Mouse (Mus musculus) forebrain, embryonic 16.5 days (tissue): ENCODE data around the gene Rnase11. TPM values are rescaled to one million over a fixed set of nuclear protein-coding genes. Genes with fewer than 3 reads are reported as not detected.
"Not testable (repeated sequence)": the region's sequence is repeated elsewhere in the genome, so short reads cannot be mapped to it uniquely, and the experiment has no call there.

ENCODE experiments used
- ATAC-seq: fragments of 200-750 bp; cut with Nextera tagmentation; 2 replicates; pipeline ENCODE4 v1.8.0; 2017; ENCODE audit warnings: mild to moderate bottlenecking, moderate library complexity
- H3K27ac ChIP-seq: fragments of 300-500 bp; sonication (generic); 2 replicates; pipeline ENCODE4 v1.5.1; 2014; ENCODE audit warnings: low read length, control low read depth
- H3K27me3 ChIP-seq: fragments of 300-500 bp; sonication (generic); replicated peaks from 2 replicates; pipeline ENCODE4 v1.6.1; 2014; ENCODE audit warnings: low read length; ENCODE audit not compliant: control insufficient read depth, insufficient read depth
- H3K36me3 ChIP-seq: fragments of 300-500 bp; sonication (generic); 2 replicates; pipeline ENCODE4 v1.6.1; 2014; ENCODE audit not compliant: control insufficient read depth, insufficient read depth
- H3K4me1 ChIP-seq: fragments of 300-500 bp; sonication (generic); replicated peaks from 2 replicates; pipeline ENCODE4 v1.6.1; 2014; ENCODE audit warnings: low read length; ENCODE audit not compliant: control insufficient read depth, insufficient read depth
- H3K4me2 ChIP-seq: fragments of 300-500 bp; sonication (generic); 2 replicates; pipeline ENCODE4 v1.6.1; 2014; ENCODE audit warnings: mild to moderate bottlenecking, low read length, control low read depth
- H3K4me3 ChIP-seq: fragments of 300-500 bp; sonication (generic); replicated peaks from 2 replicates; pipeline ENCODE4 v1.5.1; 2014; ENCODE audit warnings: mild to moderate bottlenecking, low read length, control low read depth
- H3K9ac ChIP-seq: fragments of 300-500 bp; sonication (generic); replicated peaks from 2 replicates; pipeline ENCODE4 v1.6.1; 2014; ENCODE audit warnings: low read depth, low read length, control low read depth
- H3K9me3 ChIP-seq: fragments of 300-500 bp; sonication (generic); 2 replicates; pipeline ENCODE4 v1.6.1; 2016; ENCODE audit warnings: low read length; ENCODE audit not compliant: control insufficient read depth
- WGBS: fragments of 180-500 bp; shearing (Covaris S2); extraction: QIAGEN DNeasy Blood & Tissue Kit; methylation state at CpG from one replicate; pipeline ENCODE4 v1.1.7; 2014; 5-methylcytosine and 5-hydroxymethylcytosine counted together
- polyA plus RNA-seq: library from polyadenylated mRNA; unstranded; fragments of >200 nt; fragmentation: Nextera tagmentation; extraction: Ambion mirVana; gene quantifications from 2 replicates; pipeline ENCODE4 v1.2.1, GENCODE M21; 2015

The Rnase11 gene
- not detected in 2 replicates for polyA plus RNA-seq

DNA sequence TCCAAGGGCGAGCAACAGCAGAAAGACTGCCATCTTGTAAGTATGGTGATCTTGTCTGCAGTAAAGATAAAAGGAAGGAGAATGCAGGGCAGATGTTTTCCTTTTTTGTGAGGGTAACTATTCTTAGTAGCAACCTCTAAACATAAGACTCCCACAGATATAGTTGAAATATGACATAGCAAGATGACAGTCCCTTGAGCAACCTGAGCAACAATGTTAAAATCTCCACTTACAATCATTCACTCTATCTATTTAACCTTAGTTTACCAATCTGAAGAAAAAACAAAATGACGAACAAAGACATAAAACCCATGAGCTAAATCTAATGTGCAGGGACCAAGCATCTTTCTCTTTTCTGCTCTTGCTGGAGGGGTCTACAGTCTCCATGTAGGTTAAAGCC lies at the start of gene Rnase11:
Gene Rnase11, minus strand, starts transcription at position 101 of the 400 bp plus-strand sequence.
- H3K9ac ChIP-seq: no peak within 1 kb of the TSS
- H3K27me3 ChIP-seq: 0 out of 2 replicates have a peak, but pooled peaks cover 2% of the 10 kb centered on the region
- 89% methylated on average over 2 of the region's 2 CpGs for WGBS
- no peaks in the 10 kb centered on the region for H3K9me3 ChIP-seq
- no peak within 1 kb of the TSS for H3K4me2 ChIP-seq
- ATAC-seq: no peak
- H3K36me3 ChIP-seq: no peaks in the 10 kb centered on the region
- H3K27ac ChIP-seq: no peak within 1 kb of the TSS
- H3K4me1 ChIP-seq: peaks cover 5% of the 10 kb centered on the region
- H3K4me3 ChIP-seq: no peak within 1 kb of the TSS

DNA sequence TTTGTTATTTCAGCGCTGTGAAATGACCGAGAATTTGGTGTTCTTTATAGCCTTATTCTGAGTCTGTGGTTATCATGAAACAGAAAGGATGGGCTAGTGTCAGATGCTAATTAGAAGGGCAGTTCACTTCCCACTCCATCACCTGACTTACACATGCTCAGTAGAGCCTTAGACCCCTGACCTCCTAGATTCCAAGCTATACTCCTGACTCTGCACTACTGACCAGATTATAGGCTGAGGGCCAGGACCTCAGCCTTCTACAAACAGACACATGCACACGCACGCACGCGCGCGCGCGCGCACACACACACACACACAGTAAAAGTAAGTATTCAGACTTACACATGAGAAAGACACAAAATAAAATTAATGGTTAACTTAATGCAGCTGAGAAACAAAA lies 49.0 kb upstream of the Rnase11 start:
- H3K27me3 ChIP-seq: no peaks in the 10 kb centered on the region
- no peaks in the 10 kb centered on the region for H3K4me1 ChIP-seq
- 97% methylated on average over 11 of the region's 11 CpGs for WGBS

DNA sequence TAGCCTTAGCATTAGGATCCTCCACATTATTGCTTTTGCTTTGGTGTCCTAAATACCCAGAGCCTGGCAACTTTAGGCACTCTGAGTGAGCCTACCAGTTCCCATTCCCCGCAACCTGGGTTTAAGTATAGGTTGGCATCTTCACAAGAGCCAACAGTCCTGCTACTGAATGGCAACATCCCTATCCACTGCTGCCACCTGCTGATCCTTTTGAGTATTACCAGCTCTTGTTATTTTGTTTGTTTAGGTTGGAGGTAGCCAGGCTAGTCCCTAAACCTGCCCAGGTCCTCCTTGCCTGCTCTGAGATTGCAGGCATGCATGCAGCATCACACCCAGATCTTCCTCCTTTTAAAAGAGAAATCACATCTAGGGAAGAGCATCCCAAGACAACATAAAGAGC lies 48.3 kb upstream of the Rnase11 start:
- H3K4me3 ChIP-seq, H3K36me3 ChIP-seq, H3K27me3 ChIP-seq, H3K4me2 ChIP-seq, H3K4me1 ChIP-seq, H3K9me3 ChIP-seq, H3K9ac ChIP-seq, H3K27ac ChIP-seq: not testable (repeated sequence)
- ATAC-seq: peak; percentile 64
- 12% methylated on average over 1 of the region's 1 CpGs for WGBS

More for the DNA sequence above, 49.0 kb upstream of the Rnase11 start:
- ATAC-seq: no peak
- Histone ChIP-seq H3K9ac (no peak overlapping the region), H3K36me3 (no peaks in the 10 kb centered on the region), H3K4me3 (no peak overlapping the region), H3K4me2 (no peak overlapping the region), H3K9me3 (no peaks in the 10 kb centered on the region), H3K27ac (no peak overlapping the region)

DNA sequence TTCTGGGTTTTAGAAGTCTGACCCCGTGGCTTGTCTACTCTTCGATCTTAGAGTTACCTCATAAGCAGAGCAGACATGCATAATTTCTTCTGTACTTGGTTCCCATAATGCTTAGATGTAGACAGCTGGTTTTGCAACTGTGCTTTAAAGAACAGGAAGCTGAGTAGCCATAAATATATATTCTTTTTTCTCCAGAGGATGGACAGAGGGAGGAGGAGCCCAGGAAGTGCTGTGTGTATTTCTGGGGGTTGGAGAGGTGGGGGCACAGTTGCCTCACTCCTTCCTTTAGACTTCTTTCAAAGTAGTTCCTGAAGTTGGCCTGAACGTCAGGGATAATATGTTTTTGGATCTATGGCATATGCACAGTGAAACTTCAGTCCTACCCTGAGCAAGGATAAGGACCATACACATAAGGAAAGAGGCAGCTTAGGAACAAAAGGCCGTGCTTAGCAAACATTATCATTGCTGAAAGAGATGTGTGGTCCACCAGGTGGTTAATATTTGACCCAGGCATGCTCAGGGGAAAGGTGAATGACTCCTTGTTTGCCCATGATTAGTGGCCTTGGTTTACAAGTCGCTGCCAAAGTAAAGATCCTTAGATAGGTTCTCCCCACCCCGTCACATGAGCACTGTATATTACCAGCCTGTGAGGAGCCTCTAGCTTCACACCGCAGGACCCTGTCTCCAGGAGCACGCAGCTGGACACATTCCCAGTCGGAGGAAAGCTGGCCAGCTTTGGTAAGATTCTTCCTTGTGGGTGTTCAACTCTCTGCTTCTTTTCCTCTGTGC lies 46.0 kb upstream of the Rnase11 start:
- Histone ChIP-seq H3K4me1 (no peaks in the 10 kb centered on the region), H3K27me3 (no peaks in the 10 kb centered on the region), H3K9ac (no peak overlapping the region), H3K36me3 (no peaks in the 10 kb centered on the region), H3K4me2 (no peak overlapping the region), H3K27ac (no peak overlapping the region), H3K4me3 (no peak overlapping the region), H3K9me3 (no peaks in the 10 kb centered on the region)
- ATAC-seq: no peak
- 68% methylated on average over 9 of the region's 9 CpGs for WGBS

DNA sequence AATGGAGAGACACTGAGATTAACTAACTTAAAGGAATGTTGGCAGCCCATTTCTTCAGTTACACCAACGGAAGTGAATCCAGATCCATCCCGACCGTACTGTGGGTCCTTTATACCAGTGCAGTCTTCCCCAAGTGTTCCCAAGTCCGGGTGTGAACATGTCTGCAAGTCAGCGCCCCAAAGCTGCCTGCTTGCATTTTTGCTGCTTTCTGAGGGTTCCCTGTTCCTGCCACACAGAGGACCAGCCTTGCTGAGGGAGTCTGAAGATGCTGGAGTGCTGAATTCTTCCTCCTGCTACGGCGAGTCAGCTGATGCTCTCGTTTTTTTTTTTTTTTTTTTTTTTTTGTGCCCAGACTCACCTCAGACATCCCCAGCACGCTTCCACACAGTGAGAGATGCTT lies 45.0 kb upstream of the Rnase11 start:
- Histone ChIP-seq H3K27ac (no peak overlapping the region), H3K9ac (no peak overlapping the region), H3K36me3 (no peaks in the 10 kb centered on the region), H3K9me3 (no peaks in the 10 kb centered on the region), H3K4me2 (no peak overlapping the region), H3K27me3 (no peaks in the 10 kb centered on the region), H3K4me3 (no peak overlapping the region), H3K4me1 (no peaks in the 10 kb centered on the region)
- 75% methylated on average over 9 of the region's 9 CpGs for WGBS
- no peak for ATAC-seq

DNA sequence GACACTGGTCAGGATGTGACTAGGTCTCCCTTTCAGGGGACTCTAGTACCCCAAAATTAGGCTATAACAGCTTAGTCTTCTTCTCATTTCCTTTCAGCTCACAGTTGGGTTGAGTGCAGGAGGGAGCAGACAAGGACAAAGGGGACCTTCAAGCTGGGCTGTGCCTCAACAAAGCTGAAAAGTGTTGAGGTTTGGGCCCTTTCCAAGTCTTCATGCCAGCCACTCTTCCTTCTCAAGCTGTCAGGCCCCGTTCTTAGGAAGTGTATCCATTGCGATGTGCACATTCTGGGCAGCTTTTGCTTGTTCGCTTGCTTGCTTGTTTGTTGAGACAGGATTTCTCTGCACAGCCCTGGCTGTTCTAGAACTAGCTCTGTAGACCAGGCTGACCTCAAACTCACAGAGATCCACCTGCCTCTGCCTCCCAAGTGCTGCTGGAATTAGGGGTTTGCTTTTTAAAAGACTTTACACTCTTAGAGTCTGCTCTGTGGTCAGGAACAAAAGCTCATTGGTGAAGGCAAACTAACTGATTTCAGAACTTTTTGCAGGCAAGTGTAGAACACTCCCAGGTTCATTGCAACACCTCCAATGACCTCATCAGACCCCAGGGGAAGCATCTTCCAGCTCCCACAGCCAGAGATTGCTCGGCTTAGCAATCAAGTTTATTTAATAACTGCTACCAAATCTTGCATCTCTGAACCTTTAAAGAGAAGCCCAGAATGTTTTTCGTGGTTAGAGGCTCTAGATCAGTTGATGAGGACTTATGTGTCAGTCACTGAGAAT lies 44.3 kb upstream of the Rnase11 start:
- ATAC-seq: no peak
- Histone ChIP-seq H3K36me3 (no peaks in the 10 kb centered on the region), H3K4me1 (no peaks in the 10 kb centered on the region), H3K27me3 (no peaks in the 10 kb centered on the region), H3K9me3 (no peaks in the 10 kb centered on the region), H3K27ac (no peak overlapping the region), H3K4me3 (no peak overlapping the region), H3K9ac (no peak overlapping the region), H3K4me2 (no peak overlapping the region)
- WGBS: 73% methylated on average over 5 of the region's 5 CpGs

DNA sequence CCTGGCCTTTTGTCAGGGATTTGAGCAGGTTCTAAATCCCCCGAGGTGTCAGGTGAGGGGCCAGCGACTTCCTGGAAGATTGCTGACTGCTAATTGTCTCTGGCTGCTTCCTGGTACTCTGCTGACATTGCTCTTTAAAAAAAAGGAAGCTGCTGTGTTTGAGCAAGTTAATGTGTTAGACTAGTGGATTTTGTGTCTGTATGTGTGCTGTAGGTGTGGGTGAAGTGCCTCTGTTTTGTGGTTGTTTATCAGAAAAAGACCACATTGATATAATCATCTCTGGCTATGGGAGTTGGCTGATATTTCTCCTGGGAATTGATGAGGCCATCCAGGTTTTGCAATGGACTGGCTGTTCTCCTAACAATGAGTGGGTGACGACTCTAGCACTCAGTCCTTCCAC lies 43.5 kb upstream of the Rnase11 start:
- Histone ChIP-seq H3K4me2 (no peak overlapping the region), H3K9me3 (no peaks in the 10 kb centered on the region)

DNA sequence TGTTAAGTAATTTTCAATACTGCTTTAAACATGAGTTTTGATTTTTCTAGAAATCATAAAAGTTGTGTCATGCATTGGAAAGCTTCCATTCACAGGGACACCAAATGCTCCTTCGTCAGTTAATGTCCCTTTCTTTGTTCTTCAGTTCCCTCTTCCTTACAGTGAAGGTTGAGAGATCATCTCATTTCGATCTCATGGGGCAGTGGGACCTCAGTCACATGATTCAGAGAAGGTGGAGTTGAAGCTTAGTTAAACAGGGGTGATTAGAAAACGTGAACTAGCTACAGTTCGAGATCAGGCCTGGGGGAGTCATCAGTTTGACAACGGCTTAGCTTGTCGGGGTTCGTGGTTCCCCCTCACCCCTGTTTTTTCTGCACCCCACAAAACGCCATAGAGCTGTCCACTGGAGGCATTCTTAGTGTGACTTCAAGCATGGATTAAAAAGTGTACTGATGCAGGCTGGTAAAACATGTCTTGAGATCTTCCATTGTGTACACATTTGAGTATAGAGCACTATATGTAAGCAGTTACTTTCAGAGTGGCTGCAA lies 42.2 kb upstream of the Rnase11 start:
- WGBS: 45% methylated on average over 8 of the region's 8 CpGs
- no peak overlapping the region for H3K9ac ChIP-seq
- H3K4me2 ChIP-seq: no peak overlapping the region; the same call in 1 of the 2 replicates
- H3K4me1 ChIP-seq: no peaks in the 10 kb centered on the region; the same call in 1 of the 2 replicates
- no peaks in the 10 kb centered on the region for H3K9me3 ChIP-seq
- no peak overlapping the region for H3K27ac ChIP-seq
- H3K36me3 ChIP-seq: no peaks in the 10 kb centered on the region
- no peaks in the 10 kb centered on the region for H3K27me3 ChIP-seq
- no peak overlapping the region for H3K4me3 ChIP-seq
- ATAC-seq: no peak

More for the DNA sequence above, 43.5 kb upstream of the Rnase11 start:
- WGBS: 32% methylated on average over 3 of the region's 3 CpGs
- no peak for ATAC-seq
- H3K9ac ChIP-seq: no peak overlapping the region
- H3K4me3 ChIP-seq: no peak overlapping the region
- no peaks in the 10 kb centered on the region; the same call in 1 of the 2 replicates for H3K4me1 ChIP-seq
- no peaks in the 10 kb centered on the region for H3K27me3 ChIP-seq
- no peak overlapping the region for H3K27ac ChIP-seq
- H3K36me3 ChIP-seq: no peaks in the 10 kb centered on the region
